Mouse (Mus musculus) T-cell, adult 66 days (primary cell): ENCODE results near the gene Gm28510. TPM values are rescaled to one million over a fixed set of nuclear protein-coding genes. Genes with fewer than 3 reads are reported as not detected.

Experiments used
- total RNA-seq, 2 experiments: library from RNA; stranded (reverse); gene quantifications; 3 replicates in 1 of 2; 4 replicates in 1 of 2; pipeline ENCODE4 v1.2.4; 2023

The Gm28510 gene
- not detected for total RNA-seq

GRCm38 (mm10) chrY:10412437-10412836 lies at the start of gene Gm28510:
Gene Gm28510, plus strand, starts transcription at chrY:10412737.

Other genes with a start within 250 kb of the Gm28510 start
- not detected for gene Gm20834, start 88.1 kb upstream of the Gm28510 start, total RNA-seq
- not detected for gene Gm20737, start 123.3 kb downstream of the Gm28510 start, total RNA-seq
- not detected for gene Gm21775, start 140.7 kb downstream of the Gm28510 start, total RNA-seq
- gene Gm21900, start 203.6 kb downstream of the Gm28510 start, total RNA-seq, result not detected